In genomic region chr7:6170391-6170790, GRCm38 (mm10) we compare ENCODE assay signal across 27 mouse cellular contexts. TPM values are rescaled to one million over a fixed set of nuclear protein-coding genes. Genes with fewer than 3 reads are reported as not detected.
DNase-seq lines count a peak whose midpoint lies in the region; ATAC-seq and TF ChIP-seq lines count a peak whose summit lies in the region.
"Had no signal": no experiment of that assay in that cellular context is flagged by ENCODE, and none has a peak within 500 bp of the region (broad histone marks: within the 10 kb centered on the region; RNA-seq: fewer than 3 reads in every experiment).

No protein-coding gene starts in this region.

- TF ChIP-seq CTCF in liver, adult 2 months (IDR thresholded peaks at IDR 0.05; ENCODE audit: low read depth, low read length) = no peak
- TF ChIP-seq CTCF in testis, adult 2 months (IDR thresholded peaks at IDR 0.05; ENCODE audit: control insufficient read depth, insufficient read depth, insufficient replicate concordance, low read depth, low read length) = no peak

- ATAC-seq in liver, embryonic 16.5 days (ENCODE audit: low read depth) = no peak
- no peak for ATAC-seq in frontal cortex, adult (ENCODE audit: low TSS enrichment)
- ATAC-seq: forebrain, embryonic 13.5 days had no signal

- no peak overlapping the region for H3K9ac ChIP-seq in liver, adult 2 months (ENCODE audit: low read depth, low read length)
- no peak overlapping the region for H3K9ac ChIP-seq in liver, embryonic 16.5 days (ENCODE audit: low read depth, low read length)
- H3K9ac ChIP-seq: embryonic facial prominence, embryonic 12.5 days had no signal

- no peak overlapping the region for H3K4me3 ChIP-seq in liver, adult 2 months (ENCODE audit: insufficient read depth, low read depth, low read length)
- peak overlapping the region; percentile 90 for H3K4me3 ChIP-seq in testis, adult 2 months (ENCODE audit: control insufficient read depth, low read depth, low read length)
- no peak overlapping the region for H3K4me3 ChIP-seq in liver, embryonic 16.5 days (ENCODE audit: low read depth, low read length)

- no peaks in the 10 kb centered on the region for H3K9me3 ChIP-seq in liver, embryonic 16.5 days (replicated peaks; ENCODE audit: control insufficient read depth, low read length)
- H3K9me3 ChIP-seq: embryonic facial prominence, embryonic 12.5 days; forebrain, embryonic 13.5 days; hindbrain, embryonic 13.5 days had no signal

- 62% methylated on average over 9 of the region's 9 CpGs for WGBS in liver, adult 2 months
- 60% methylated on average over 9 of the region's 9 CpGs for WGBS in liver, embryonic 16.5 days (ENCODE audit: insufficient replicate concordance)

- H3K4me2 ChIP-seq in liver, embryonic 16.5 days (ENCODE audit: low read depth, low read length) = no peak overlapping the region

- H3K79me2 ChIP-seq in liver, adult 2 months (ENCODE audit: control insufficient read depth, insufficient read depth, low read length) = no peaks in the 10 kb centered on the region

- H3K27me3 ChIP-seq in liver, adult 2 months (ENCODE audit: control insufficient read depth, insufficient read depth, low read length) = no peaks in the 10 kb centered on the region
- H3K27me3 ChIP-seq in testis, adult 2 months (ENCODE audit: control insufficient read depth, insufficient read depth, low read length) = no peaks in the 10 kb centered on the region
- H3K27me3 ChIP-seq in liver, embryonic 16.5 days (ENCODE audit: control insufficient read depth, insufficient read depth, low read depth, low read length) = no peaks in the 10 kb centered on the region
- H3K27me3 ChIP-seq: embryonic facial prominence, embryonic 12.5 days; forebrain, embryonic 13.5 days; hindbrain, embryonic 13.5 days had no signal

- TF ChIP-seq POLR2A in liver, adult 2 months (IDR thresholded peaks at IDR 0.05; ENCODE audit: extremely low read depth, insufficient read depth, low read length) = no peak
- TF ChIP-seq POLR2A in testis, adult 2 months (IDR thresholded peaks at IDR 0.05; ENCODE audit: control insufficient read depth, low read depth, low read length) = no peak

- H3K27ac ChIP-seq in liver, adult 2 months (replicated peaks; ENCODE audit: insufficient read depth, low read depth, low read length) = peak overlapping the region; percentile 54
- peak overlapping the region; percentile 57 for H3K27ac ChIP-seq in testis, adult 2 months (ENCODE audit: control insufficient read depth, insufficient read depth, low read depth, low read length)
- peak overlapping the region; percentile 31; the same call in 1 of the 2 replicates for H3K27ac ChIP-seq in liver, embryonic 16.5 days (ENCODE audit: low read length)
- H3K27ac ChIP-seq: embryonic facial prominence, embryonic 12.5 days had no signal

- no peaks in the 10 kb centered on the region for H3K36me3 ChIP-seq in liver, adult 2 months (ENCODE audit: control insufficient read depth, insufficient read depth, low read length)
- no peaks in the 10 kb centered on the region for H3K36me3 ChIP-seq in testis, adult 2 months (ENCODE audit: control insufficient read depth, insufficient read depth, low read length)
- no peaks in the 10 kb centered on the region for H3K36me3 ChIP-seq in liver, embryonic 16.5 days (ENCODE audit: control insufficient read depth, insufficient read depth)

- H3K4me1 ChIP-seq in liver, adult 2 months (ENCODE audit: control insufficient read depth, insufficient read depth, low read length) = peaks cover 21% of the 10 kb centered on the region
- H3K4me1 ChIP-seq in testis, adult 2 months (ENCODE audit: control insufficient read depth, insufficient read depth, low read length) = peaks cover 4% of the 10 kb centered on the region
- peaks cover 18% of the 10 kb centered on the region for H3K4me1 ChIP-seq in liver, embryonic 16.5 days (ENCODE audit: control insufficient read depth, low read depth, low read length)

- DNase-seq in liver, adult 2 months (ENCODE audit: extremely low read depth, low read depth, low spot score) = no peak
- no peak for DNase-seq in liver
- DNase-seq in testis, postnatal 14 days (ENCODE audit: low spot score) = no peak
- DNase-seq in layer of hippocampus, adult 9-10 months (ENCODE audit: low spot score) = no peak
- DNase-seq: adrenal gland, adult 2 months; B cell, adult 2 months; cerebellum, adult 9-10 months; gastrocnemius, postnatal 36 days; heart, postnatal 10 days; layer of hippocampus, postnatal 36 days; thymus, adult 2 months had no signal

RNA-seq across cellular contexts. Expression of gene Zfp444, which starts 1.6 kb away (rescaled TPM):
- 11.0 and 17.5 TPM in 2 replicates for total RNA-seq in liver, adult 2 months (2014; rRNA removed)
- 23.9 and 29.7 TPM in 2 replicates for polyA plus RNA-seq in liver, adult 2 months (2012; rRNA removed)
- polyA plus RNA-seq in testis, adult 2 months (2012; rRNA removed) = 20.3 and 21.6 TPM in 2 replicates
- polyA plus RNA-seq in liver, embryonic 16.5 days (2015; fragmentation: Nextera tagmentation; extraction: Ambion mirVana) = 16.1 and 16.6 TPM in 2 replicates

RNA-seq across cellular contexts. Expression of gene Zfp787, which starts 14.6 kb away (rescaled TPM):
- 33.7 and 36.8 TPM in 2 replicates for total RNA-seq in liver, adult 2 months (2014; rRNA removed)
- polyA plus RNA-seq in liver, adult 2 months (2012; rRNA removed) = 46.0 and 51.7 TPM in 2 replicates
- 41.0 and 45.8 TPM in 2 replicates for polyA plus RNA-seq in testis, adult 2 months (2012; rRNA removed)
- polyA plus RNA-seq in liver, embryonic 16.5 days (2015; fragmentation: Nextera tagmentation; extraction: Ambion mirVana) = 9.7 and 10.0 TPM in 2 replicates

RNA-seq across cellular contexts. Expression of gene Galp, which starts 26.5 kb away (rescaled TPM):
- total RNA-seq in liver, adult 2 months (2014; rRNA removed) = not detected in 2 replicates
- polyA plus RNA-seq in liver, adult 2 months (2012; rRNA removed) = not detected in 2 replicates
- not detected in 2 replicates for polyA plus RNA-seq in testis, adult 2 months (2012; rRNA removed)
- not detected in 2 replicates for polyA plus RNA-seq in liver, embryonic 16.5 days (2015; fragmentation: Nextera tagmentation; extraction: Ambion mirVana)
- total RNA-seq: adrenal gland, adult 2 months; gastrocnemius, postnatal 36 days; heart, postnatal 10 days; layer of hippocampus, postnatal 36 days; left cerebral cortex, postnatal 25 days; monocyte, adult 5-6 weeks had no signal
- polyA plus RNA-seq: adrenal gland, adult 2 months; embryonic facial prominence, embryonic 12.5 days; erythroblast, embryonic 14.5 days; forebrain, embryonic 13.5 days; heart, embryonic 11.5 days; hindbrain, embryonic 13.5 days; intestine, embryonic 14.5 days; kidney, postnatal 0 days; limb, embryonic 14.5 days; midbrain, embryonic 10.5 days; neural tube, embryonic 11.5 days; thymus, adult 2 months; urinary bladder, adult 2 months had no signal

RNA-seq across cellular contexts. Expression of gene Zscan5b, which starts 51.7 kb away (rescaled TPM):
- total RNA-seq in liver, adult 2 months (2014; rRNA removed) = not detected in 2 replicates
- polyA plus RNA-seq in liver, adult 2 months (2012; rRNA removed) = not detected in 2 replicates
- polyA plus RNA-seq in testis, adult 2 months (2012; rRNA removed) = 2.5 and 2.6 TPM in 2 replicates
- not detected in 2 replicates for polyA plus RNA-seq in liver, embryonic 16.5 days (2015; fragmentation: Nextera tagmentation; extraction: Ambion mirVana)
- total RNA-seq: adrenal gland, adult 2 months; gastrocnemius, postnatal 36 days; heart, postnatal 10 days; layer of hippocampus, postnatal 36 days; left cerebral cortex, postnatal 25 days; monocyte, adult 5-6 weeks had no signal
- polyA plus RNA-seq: adrenal gland, adult 2 months; embryonic facial prominence, embryonic 12.5 days; erythroblast, embryonic 14.5 days; forebrain, embryonic 13.5 days; heart, embryonic 11.5 days; hindbrain, embryonic 13.5 days; intestine, embryonic 14.5 days; kidney, postnatal 0 days; limb, embryonic 14.5 days; midbrain, embryonic 10.5 days; neural tube, embryonic 11.5 days; thymus, adult 2 months; urinary bladder, adult 2 months had no signal
